Mouse (Mus musculus): ENCODE results near the gene Pctp.

- TF ChIP-seq POLR2A (IDR thresholded peaks at IDR 0.05; ENCODE audit: borderline replicate concordance, extremely low read depth, insufficient read depth, insufficient read length, poor library complexity, severe bottlenecking) (no peak), CTCF (IDR thresholded peaks at IDR 0.05; ENCODE audit: borderline replicate concordance, extremely low read depth, insufficient read depth, insufficient read length) (no peak)
These were observed at the start of gene Pctp for GRCm38 (mm10) chr11:90002231-90002986.
